Mouse (Mus musculus): ENCODE results near the gene Rcsd1.

Gene Rcsd1

GRCm38 (mm10) chr1:165629975-165630374 is 79.6 kb downstream of the Rcsd1 start:
- DNase-seq (ENCODE audit: low read depth, low spot score), result no peak

- no peak for DNase-seq (ENCODE audit: low read depth, low spot score)
Observed at GRCm38 (mm10) chr1:165628603-165629002, 81.0 kb downstream of the Rcsd1 start.

- DNase-seq (ENCODE audit: low read depth, low spot score), result no peak
Observed at GRCm38 (mm10) chr1:165625896-165626295, 83.7 kb downstream of the Rcsd1 start.

GRCm38 (mm10) chr1:165625058-165625457 is 84.5 kb downstream of the Rcsd1 start:
- no peak for DNase-seq (ENCODE audit: low read depth, low spot score)

GRCm38 (mm10) chr1:165618201-165618624 is 91.3 kb downstream of the Rcsd1 start:
- DNase-seq (ENCODE audit: low read depth, low spot score), result peak; percentile 50

- DNase-seq (ENCODE audit: low read depth, low spot score), result no peak
Observed at GRCm38 (mm10) chr1:165617166-165617891, 92.2 kb downstream of the Rcsd1 start.

- DNase-seq (ENCODE audit: low read depth, low spot score), result no peak
Observed at GRCm38 (mm10) chr1:165616652-165617051, 92.9 kb downstream of the Rcsd1 start.

- no peak for DNase-seq (ENCODE audit: low read depth, low spot score)
Observed at GRCm38 (mm10) chr1:165614793-165615192, 94.8 kb downstream of the Rcsd1 start.

GRCm38 (mm10) chr1:165613926-165614325 is 95.6 kb downstream of the Rcsd1 start:
- DNase-seq (ENCODE audit: low read depth, low spot score), result peak; percentile 43

GRCm38 (mm10) chr1:165612714-165613113 is 96.8 kb downstream of the Rcsd1 start:
- DNase-seq (ENCODE audit: low read depth, low spot score), result no peak

GRCm38 (mm10) chr1:165610321-165610999 is 99.1 kb downstream of the Rcsd1 start:
- no peak for DNase-seq (ENCODE audit: low read depth, low spot score)

- peak; percentile 62 for DNase-seq (ENCODE audit: low read depth, low spot score)
Observed at GRCm38 (mm10) chr1:165609495-165610320, 99.8 kb downstream of the Rcsd1 start.

- DNase-seq (ENCODE audit: low read depth, low spot score), result no peak
Observed at GRCm38 (mm10) chr1:165608904-165609303, 100.7 kb downstream of the Rcsd1 start.

GRCm38 (mm10) chr1:165605774-165606173 is 103.8 kb downstream of the Rcsd1 start:
- DNase-seq (ENCODE audit: low read depth, low spot score), result no peak

GRCm38 (mm10) chr1:165605108-165605507 is 104.4 kb downstream of the Rcsd1 start:
- no peak for DNase-seq (ENCODE audit: low read depth, low spot score)

GRCm38 (mm10) chr1:165604203-165604602 is 105.4 kb downstream of the Rcsd1 start:
- no peak for DNase-seq (ENCODE audit: low read depth, low spot score)

GRCm38 (mm10) chr1:165603218-165603617 is 106.3 kb downstream of the Rcsd1 start:
- DNase-seq (ENCODE audit: low read depth, low spot score), result no peak

- DNase-seq (ENCODE audit: low read depth, low spot score), result peak; percentile 46
Observed at GRCm38 (mm10) chr1:165601775-165602280, 107.7 kb downstream of the Rcsd1 start.

Measured in ES-CJ7 (cell line).